25 mouse cellular contexts compared by ENCODE assay signal in the genomic region with DNA sequence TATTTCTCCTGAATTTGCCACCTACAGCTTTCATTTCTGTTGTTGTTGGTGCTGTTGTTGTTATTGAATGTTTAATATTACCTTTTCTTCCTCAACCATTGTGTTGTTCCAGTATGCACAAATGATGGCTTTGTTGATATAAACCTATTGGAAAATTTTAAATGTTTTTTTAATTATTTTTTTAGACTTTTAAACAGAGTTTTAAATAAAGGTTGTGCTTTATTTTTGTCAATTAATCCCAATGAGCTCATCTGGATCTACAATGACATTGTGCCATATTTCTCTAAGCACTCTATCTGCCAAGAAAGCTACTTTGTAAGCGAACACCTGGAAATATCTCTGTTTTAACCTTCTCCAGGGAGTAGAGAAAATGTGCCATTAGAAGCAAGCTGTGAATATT. TPM values are rescaled to one million over a fixed set of nuclear protein-coding genes. Genes with fewer than 3 reads are reported as not detected.
"Had no signal": no experiment of that assay in that cellular context is flagged by ENCODE, and none has a peak within 500 bp of the region (broad histone marks: within the 10 kb centered on the region; RNA-seq: fewer than 3 reads in every experiment).

Gene Olfr1178, plus strand, starts transcription at position 301 of the 400 bp plus-strand sequence.

- H3K27me3 ChIP-seq: neural tube, embryonic 13.5 days; neural tube, embryonic 15.5 days; stomach, embryonic 15.5 days had no signal

- H3K4me2 ChIP-seq: neural tube, embryonic 13.5 days; neural tube, embryonic 15.5 days; stomach, embryonic 15.5 days had no signal

- DNase-seq: retina, postnatal 1 day; right cerebral cortex, adult 18-20 months; right cerebral cortex, postnatal 14 days; right cerebral cortex, postnatal 25 days; right cerebral cortex, postnatal 4 days; spleen, adult 18-20 months; thymus, adult 18-20 months; thymus, adult 2 months; thymus, postnatal 14 days; thymus, postnatal 25 days; thymus, postnatal 36 days; thymus, postnatal 4 days had no signal

- H3K36me3 ChIP-seq: neural tube, embryonic 13.5 days; neural tube, embryonic 15.5 days; stomach, embryonic 15.5 days had no signal

- H3K9me3 ChIP-seq: neural tube, embryonic 13.5 days; neural tube, embryonic 15.5 days; stomach, embryonic 15.5 days had no signal

- H3K4me3 ChIP-seq: neural tube, embryonic 13.5 days; neural tube, embryonic 15.5 days; stomach, embryonic 15.5 days had no signal

- H3K27ac ChIP-seq: neural tube, embryonic 13.5 days; neural tube, embryonic 15.5 days; stomach, embryonic 15.5 days; stomach, postnatal 0 days had no signal

- H3K4me1 ChIP-seq: neural tube, embryonic 13.5 days; neural tube, embryonic 15.5 days; stomach, embryonic 15.5 days had no signal

- H3K9ac ChIP-seq: neural tube, embryonic 13.5 days; neural tube, embryonic 15.5 days; stomach, embryonic 15.5 days had no signal

RNA-seq across cellular contexts. Expression of gene Olfr1178, which starts in this region (rescaled TPM):
- total RNA-seq: neutrophil, adult 5-6 weeks had no signal
- polyA plus RNA-seq: neural tube, embryonic 13.5 days; neural tube, embryonic 14.5 days; neural tube, embryonic 15.5 days; small intestine, adult 2 months; spleen, adult 2 months; stomach, embryonic 14.5 days; stomach, embryonic 15.5 days; stomach, embryonic 16.5 days; stomach, postnatal 0 days; testis, adult 2 months; thymus, adult 2 months; thymus, postnatal 0 days; urinary bladder, adult 2 months had no signal
